ENCODE assay signal across 25 mouse cellular contexts in genomic region chr5:31920129-31920528, GRCm38 (mm10).
A peak's percentile ranks its signal among the peaks of the same experiment; 100 is the strongest.
DNase-seq lines count a peak whose midpoint lies in the region; ATAC-seq and TF ChIP-seq lines count a peak whose summit lies in the region.
"Had no signal": no experiment of that assay in that cellular context is flagged by ENCODE, and none has a peak within 500 bp of the region (broad histone marks: within the 10 kb centered on the region; RNA-seq: fewer than 3 reads in every experiment).

No protein-coding gene starts in this region.

- H3K4me3 ChIP-seq in forebrain, embryonic 14.5 days (ENCODE audit: low read depth, low read length) = no peak overlapping the region
- H3K4me3 ChIP-seq in forebrain, embryonic 12.5 days (replicated peaks) = no peak overlapping the region
- H3K4me3 ChIP-seq in heart, embryonic 13.5 days = no peak overlapping the region
- H3K4me3 ChIP-seq in midbrain, embryonic 14.5 days (replicated peaks; ENCODE audit: low read depth, low read length) = no peak overlapping the region
- H3K4me3 ChIP-seq in midbrain, postnatal 0 days (ENCODE audit: low read depth, low read length) = no peak overlapping the region
- no peak overlapping the region for H3K4me3 ChIP-seq in small intestine, adult 2 months (ENCODE audit: low read depth, low read length)
- H3K4me3 ChIP-seq: hindbrain, embryonic 13.5 days; left cerebral cortex, adult 2 months; limb, embryonic 12.5 days; liver, embryonic 15.5 days; midbrain, embryonic 12.5 days; myocyte; neural tube, embryonic 12.5 days had no signal

- H3K9ac ChIP-seq in forebrain, embryonic 14.5 days (ENCODE audit: low read length) = no peak overlapping the region
- H3K9ac ChIP-seq in forebrain, embryonic 12.5 days = no peak overlapping the region
- no peak overlapping the region for H3K9ac ChIP-seq in heart, embryonic 13.5 days
- no peak overlapping the region for H3K9ac ChIP-seq in midbrain, embryonic 14.5 days (replicated peaks; ENCODE audit: low read length)
- H3K9ac ChIP-seq in midbrain, postnatal 0 days (replicated peaks; ENCODE audit: low read length, poor library complexity, severe bottlenecking) = no peak overlapping the region
- H3K9ac ChIP-seq: hindbrain, embryonic 13.5 days; limb, embryonic 12.5 days; liver, embryonic 15.5 days; lung, embryonic 14.5 days; midbrain, embryonic 12.5 days; neural tube, embryonic 12.5 days had no signal

- no peak for TF ChIP-seq POLR2A in small intestine, adult 2 months (IDR thresholded peaks at IDR 0.05; ENCODE audit: low read depth, low read length)

- peak; percentile 34 for DNase-seq in forebrain, embryonic 14.5 days (ENCODE audit: low spot score)
- DNase-seq in heart, postnatal 14 days = no peak
- DNase-seq in midbrain, embryonic 14.5 days = peak; percentile 4
- no peak for DNase-seq in midbrain, postnatal 0 days (ENCODE audit: low spot score)
- DNase-seq: adrenal gland, adult 8-10 months; cerebellum, adult 8-10 months; cerebellum, postnatal 36 days; gastrocnemius, postnatal 25 days; heart, postnatal 36 days; kidney, adult 9 months; kidney, postnatal 14 days; lung, embryonic 14.5 days; right cerebral cortex, adult 18-20 months; thymus, postnatal 14 days had no signal

- TF ChIP-seq CTCF in midbrain, postnatal 0 days (IDR thresholded peaks at IDR 0.05) = no peak
- TF ChIP-seq CTCF in small intestine, adult 2 months (IDR thresholded peaks at IDR 0.05; ENCODE audit: extremely low read depth, insufficient read length, insufficient replicate concordance, low read depth, low read length) = no peak

- no peaks in the 10 kb centered on the region for H3K27me3 ChIP-seq in forebrain, embryonic 14.5 days (replicated peaks; ENCODE audit: control insufficient read depth, insufficient read depth, low read length)
- H3K27me3 ChIP-seq in forebrain, embryonic 12.5 days = no peaks in the 10 kb centered on the region
- no peaks in the 10 kb centered on the region for H3K27me3 ChIP-seq in heart, embryonic 13.5 days (replicated peaks)
- H3K27me3 ChIP-seq in midbrain, embryonic 14.5 days (ENCODE audit: control insufficient read depth, insufficient read depth, low read length) = no peaks in the 10 kb centered on the region
- H3K27me3 ChIP-seq in midbrain, postnatal 0 days (ENCODE audit: insufficient read depth, low read length) = no peaks in the 10 kb centered on the region
- no peaks in the 10 kb centered on the region for H3K27me3 ChIP-seq in small intestine, adult 2 months (ENCODE audit: control insufficient read depth, insufficient read depth, low read length)
- H3K27me3 ChIP-seq: CH12.LX; hindbrain, embryonic 13.5 days; limb, embryonic 12.5 days; liver, embryonic 15.5 days; midbrain, embryonic 12.5 days; neural tube, embryonic 12.5 days had no signal

- ATAC-seq in forebrain, embryonic 14.5 days = no peak
- ATAC-seq in forebrain, embryonic 12.5 days (ENCODE audit: low FRiP score) = no peak
- ATAC-seq in heart, embryonic 13.5 days (ENCODE audit: extremely low read depth, insufficient number of reproducible peaks, low FRiP score, low TSS enrichment) = no peak
- no peak for ATAC-seq in midbrain, embryonic 14.5 days (ENCODE audit: low FRiP score, low TSS enrichment)
- ATAC-seq in midbrain, postnatal 0 days (ENCODE audit: low FRiP score) = no peak

- no peaks in the 10 kb centered on the region for H3K36me3 ChIP-seq in forebrain, embryonic 14.5 days (ENCODE audit: control insufficient read depth, insufficient read depth, low read length)
- no peaks in the 10 kb centered on the region for H3K36me3 ChIP-seq in forebrain, embryonic 12.5 days (replicated peaks)
- H3K36me3 ChIP-seq in heart, embryonic 13.5 days = no peaks in the 10 kb centered on the region
- H3K36me3 ChIP-seq in midbrain, embryonic 14.5 days (ENCODE audit: control insufficient read depth, insufficient read depth, low read length) = no peaks in the 10 kb centered on the region
- no peaks in the 10 kb centered on the region for H3K36me3 ChIP-seq in midbrain, postnatal 0 days (ENCODE audit: insufficient read depth, low read length)
- H3K36me3 ChIP-seq in small intestine, adult 2 months (ENCODE audit: control insufficient read depth, insufficient read depth, low read length) = no peaks in the 10 kb centered on the region; the same call in 1 of the 2 replicates
- H3K36me3 ChIP-seq: hindbrain, embryonic 13.5 days; limb, embryonic 12.5 days; liver, embryonic 15.5 days; midbrain, embryonic 12.5 days; neural tube, embryonic 12.5 days had no signal

- H3K27ac ChIP-seq in forebrain, embryonic 14.5 days (ENCODE audit: low read depth, low read length) = no peak overlapping the region
- no peak overlapping the region for H3K27ac ChIP-seq in forebrain, embryonic 12.5 days
- H3K27ac ChIP-seq in heart, embryonic 13.5 days (replicated peaks) = peak overlapping the region; percentile 52
- H3K27ac ChIP-seq in midbrain, embryonic 14.5 days (replicated peaks; ENCODE audit: low read depth, low read length) = no peak overlapping the region
- H3K27ac ChIP-seq in midbrain, postnatal 0 days (ENCODE audit: low read depth, low read length) = no peak overlapping the region
- H3K27ac ChIP-seq in small intestine, adult 2 months (ENCODE audit: insufficient read depth, low read depth, low read length) = peak overlapping the region; percentile 32; the same call in 1 of the 2 replicates
- H3K27ac ChIP-seq: hindbrain, embryonic 13.5 days; left cerebral cortex, adult 2 months; limb, embryonic 12.5 days; liver, embryonic 15.5 days; midbrain, embryonic 12.5 days; neural tube, embryonic 12.5 days had no signal

- no peaks in the 10 kb centered on the region for H3K9me3 ChIP-seq in forebrain, embryonic 14.5 days (replicated peaks; ENCODE audit: control insufficient read depth, low read length)
- no peaks in the 10 kb centered on the region for H3K9me3 ChIP-seq in forebrain, embryonic 12.5 days
- H3K9me3 ChIP-seq in heart, embryonic 13.5 days = no peaks in the 10 kb centered on the region
- H3K9me3 ChIP-seq in midbrain, embryonic 14.5 days (ENCODE audit: control insufficient read depth, low read length) = no peaks in the 10 kb centered on the region
- H3K9me3 ChIP-seq in midbrain, postnatal 0 days (ENCODE audit: low read length) = no peaks in the 10 kb centered on the region
- H3K9me3 ChIP-seq: hindbrain, embryonic 13.5 days; limb, embryonic 12.5 days; liver, embryonic 15.5 days; midbrain, embryonic 12.5 days; neural tube, embryonic 12.5 days had no signal

- no peaks in the 10 kb centered on the region for H3K4me1 ChIP-seq in forebrain, embryonic 14.5 days (ENCODE audit: control insufficient read depth, insufficient read depth, low read length)
- H3K4me1 ChIP-seq in forebrain, embryonic 12.5 days = no peaks in the 10 kb centered on the region
- peaks cover 31% of the 10 kb centered on the region for H3K4me1 ChIP-seq in heart, embryonic 13.5 days
- H3K4me1 ChIP-seq in midbrain, embryonic 14.5 days (ENCODE audit: control insufficient read depth, insufficient read depth, low read length) = no peaks in the 10 kb centered on the region
- no peaks in the 10 kb centered on the region for H3K4me1 ChIP-seq in midbrain, postnatal 0 days (ENCODE audit: insufficient read depth, low read length)
- H3K4me1 ChIP-seq in small intestine, adult 2 months (ENCODE audit: control insufficient read depth, insufficient read depth, insufficient read length, low read length) = peaks cover 9% of the 10 kb centered on the region; the same call in 1 of the 2 replicates
- H3K4me1 ChIP-seq: hindbrain, embryonic 13.5 days; liver, embryonic 15.5 days; midbrain, embryonic 12.5 days; neural tube, embryonic 12.5 days had no signal

- no peak overlapping the region for H3K4me2 ChIP-seq in forebrain, embryonic 14.5 days (ENCODE audit: low read length)
- no peak overlapping the region for H3K4me2 ChIP-seq in forebrain, embryonic 12.5 days
- no peak overlapping the region for H3K4me2 ChIP-seq in heart, embryonic 13.5 days
- H3K4me2 ChIP-seq in midbrain, embryonic 14.5 days (ENCODE audit: low read length) = no peak overlapping the region
- H3K4me2 ChIP-seq in midbrain, postnatal 0 days (ENCODE audit: low read depth, low read length, poor library complexity, severe bottlenecking) = no peak overlapping the region
- H3K4me2 ChIP-seq: hindbrain, embryonic 13.5 days; limb, embryonic 12.5 days; liver, embryonic 15.5 days; lung, embryonic 14.5 days; midbrain, embryonic 12.5 days; neural tube, embryonic 12.5 days had no signal

- intact Hi-C loops in heart, postnatal 14 days (cut with DNase I) = loop anchor here (10.0 kb wide), 1 partner anchor 355 kb away; no protein-coding TSS in a partner anchor

Comparison
In these comparisons a context has a peak if more than half of its experiments do, and no peak if none do; other contexts are left out.
1. DNase-seq: peak in forebrain, embryonic 14.5 days (single experiment) and midbrain, embryonic 14.5 days (single experiment); none in heart, postnatal 14 days (0 of 2) and midbrain, postnatal 0 days (single experiment).
2. H3K27ac ChIP-seq: peak in heart, embryonic 13.5 days (single experiment) and small intestine, adult 2 months (single experiment); none in forebrain, embryonic 14.5 days (single experiment), forebrain, embryonic 12.5 days (single experiment), midbrain, embryonic 14.5 days (single experiment) and midbrain, postnatal 0 days (single experiment).